Mouse (Mus musculus) cerebellum, adult 2 months (tissue): ENCODE data around the gene Rpl9-ps1.

Experiments used
- CTCF ChIP-seq: fragments of 200-500 bp; IDR thresholded peaks from 2 replicates; pipeline ENCODE4 v1.5.1; 2011; ENCODE audit warnings: low read depth, mild to moderate bottlenecking, control low read depth, low read length, moderate library complexity, borderline replicate concordance; ENCODE audit not compliant: insufficient read depth
- POLR2A ChIP-seq: fragments of 200-500 bp; IDR thresholded peaks from 2 replicates; pipeline ENCODE4 v1.6.1; 2011; ENCODE audit warnings: low read length, control low read depth, borderline replicate concordance; ENCODE audit not compliant: insufficient read depth

GRCm38 (mm10) chr11:83638934-83639333, 6.5 kb downstream of the Rpl9-ps1 start:
- no peak for TF ChIP-seq POLR2A
- TF ChIP-seq CTCF: no peak
